11 mouse cellular contexts compared by ENCODE assay signal in the genomic region with DNA sequence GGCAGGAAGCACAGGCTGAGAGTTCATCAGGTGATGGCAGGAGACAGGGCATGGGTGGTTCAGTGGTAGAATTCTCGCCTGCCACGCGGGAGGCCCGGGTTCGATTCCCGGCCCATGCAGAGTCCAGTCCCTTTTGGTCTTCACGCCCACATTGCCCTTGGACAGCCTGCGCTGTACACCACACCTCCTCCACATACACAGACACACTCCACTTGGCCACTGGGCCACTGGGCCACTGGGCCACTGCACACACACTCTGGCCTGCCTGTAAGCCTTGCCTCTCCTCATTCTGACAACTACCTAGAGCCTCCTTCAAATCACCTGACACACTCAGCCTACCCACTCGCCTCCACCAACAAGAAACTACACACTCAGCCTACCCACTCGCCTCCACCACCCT. TPM values are rescaled to one million over a fixed set of nuclear protein-coding genes. Genes with fewer than 3 reads are reported as not detected.
DNase-seq lines count a peak whose midpoint lies in the region; ATAC-seq and TF ChIP-seq lines count a peak whose summit lies in the region.
"Not testable (repeated sequence)": the region's sequence is repeated elsewhere in the genome, so short reads cannot be mapped to it uniquely, and the experiment has no call there.
"Had no signal": no experiment of that assay in that cellular context is flagged by ENCODE, and none has a peak within 500 bp of the region (broad histone marks: within the 10 kb centered on the region; RNA-seq: fewer than 3 reads in every experiment).

No protein-coding gene starts in this region.

- H3K4me1 ChIP-seq in heart, embryonic 11.5 days (ENCODE audit: control insufficient read depth, insufficient read depth, low read length); hindbrain, postnatal 0 days (ENCODE audit: insufficient read depth, low read length); limb, embryonic 11.5 days (ENCODE audit: control insufficient read depth, insufficient read depth, low read length); midbrain, embryonic 11.5 days (ENCODE audit: control insufficient read depth, insufficient read depth, low read length); neural tube, embryonic 14.5 days (ENCODE audit: control insufficient read depth, insufficient read depth, low read length): not testable (repeated sequence)
- H3K4me1 ChIP-seq in liver, embryonic 15.5 days (replicated peaks): peaks cover 13% of the 10 kb centered on the region

- 26% methylated on average over 2 of the region's 10 CpGs for WGBS in heart, embryonic 11.5 days (ENCODE audit: insufficient replicate concordance)
- whole genome bisulfite sequencing in hindbrain, postnatal 0 days: 37% methylated on average over 2 of the region's 10 CpGs
- 25% methylated on average over 2 of the region's 10 CpGs for WGBS in limb, embryonic 11.5 days
- 28% methylated on average over 5 of the region's 10 CpGs for WGBS in liver, embryonic 15.5 days (ENCODE audit: insufficient replicate concordance)
- WGBS in midbrain, embryonic 11.5 days: 30% methylated on average over 2 of the region's 10 CpGs
- WGBS in neural tube, embryonic 14.5 days: 20% methylated on average over 2 of the region's 10 CpGs

- peaks cover 33% of the 10 kb centered on the region for H3K27me3 ChIP-seq in heart, embryonic 11.5 days (ENCODE audit: control insufficient read depth, insufficient read depth, low read length)
- peaks cover 26% of the 10 kb centered on the region for H3K27me3 ChIP-seq in hindbrain, postnatal 0 days (ENCODE audit: insufficient read depth, low read length)
- peaks cover 24% of the 10 kb centered on the region for H3K27me3 ChIP-seq in limb, embryonic 11.5 days (ENCODE audit: control insufficient read depth, insufficient read depth, low read length)
- peaks cover 52% of the 10 kb centered on the region for H3K27me3 ChIP-seq in liver, embryonic 15.5 days
- H3K27me3 ChIP-seq in midbrain, embryonic 11.5 days (ENCODE audit: control insufficient read depth, insufficient read depth, low read length): peaks cover 36% of the 10 kb centered on the region
- peaks cover 20% of the 10 kb centered on the region for H3K27me3 ChIP-seq in neural tube, embryonic 14.5 days (ENCODE audit: control insufficient read depth, insufficient read depth, low read length)

- H3K36me3 ChIP-seq in heart, embryonic 11.5 days (ENCODE audit: control insufficient read depth, insufficient read depth, low read length); hindbrain, postnatal 0 days (ENCODE audit: insufficient read depth, low read length); limb, embryonic 11.5 days (ENCODE audit: control insufficient read depth, insufficient read depth, low read length); liver, embryonic 15.5 days (replicated peaks); midbrain, embryonic 11.5 days (ENCODE audit: control insufficient read depth, insufficient read depth, low read length); neural tube, embryonic 14.5 days (ENCODE audit: control insufficient read depth, insufficient read depth, low read length): not testable (repeated sequence)

- not testable (repeated sequence) for H3K27ac ChIP-seq in heart, embryonic 11.5 days (ENCODE audit: low read depth, low read length); hindbrain, postnatal 0 days; limb, embryonic 11.5 days (replicated peaks; ENCODE audit: low read depth, low read length); liver, embryonic 15.5 days (replicated peaks); midbrain, embryonic 11.5 days (ENCODE audit: low read depth, low read length); neural tube, embryonic 14.5 days (ENCODE audit: low read depth, low read length)

- H3K9ac ChIP-seq in heart, embryonic 11.5 days (ENCODE audit: low read depth, low read length); hindbrain, postnatal 0 days (replicated peaks; ENCODE audit: low read length); limb, embryonic 11.5 days (ENCODE audit: low read length); liver, embryonic 15.5 days; midbrain, embryonic 11.5 days (ENCODE audit: low read length); neural tube, embryonic 14.5 days (replicated peaks; ENCODE audit: low read depth, low read length): not testable (repeated sequence)

- H3K4me2 ChIP-seq in heart, embryonic 11.5 days; hindbrain, postnatal 0 days (ENCODE audit: low read depth, low read length); limb, embryonic 11.5 days (ENCODE audit: low read depth, severe bottlenecking); liver, embryonic 15.5 days; midbrain, embryonic 11.5 days; neural tube, embryonic 14.5 days (ENCODE audit: low read depth, low read length): not testable (repeated sequence)

- not testable (repeated sequence) for TF ChIP-seq CTCF in hindbrain, postnatal 0 days (IDR thresholded peaks at IDR 0.05; ENCODE audit: low read depth)

- ATAC-seq in erythroid progenitor cell, adult 5-6 weeks (replicated peaks; ENCODE audit: low FRiP score, poor library complexity, severe bottlenecking): peak; percentile 12
- ATAC-seq in heart, embryonic 11.5 days (replicated peaks; ENCODE audit: insufficient number of reproducible peaks, low FRiP score, low TSS enrichment): peak; percentile 29; the same call in 1 of the 2 replicates
- ATAC-seq in hindbrain, postnatal 0 days: peak; percentile 13
- ATAC-seq in limb, embryonic 11.5 days (ENCODE audit: insufficient number of reproducible peaks, low FRiP score, low TSS enrichment, low read depth): peak; percentile 31
- ATAC-seq in liver, embryonic 15.5 days (ENCODE audit: insufficient read depth): peak; percentile 65
- ATAC-seq in midbrain, embryonic 11.5 days (ENCODE audit: low FRiP score): peak; percentile 25
- ATAC-seq in neural tube, embryonic 14.5 days (ENCODE audit: low read depth): peak; percentile 19; the same call in 1 of the 2 replicates

- not testable (repeated sequence) for H3K4me3 ChIP-seq in heart, embryonic 11.5 days (ENCODE audit: low read depth, low read length); hindbrain, postnatal 0 days (ENCODE audit: low read length); limb, embryonic 11.5 days (ENCODE audit: low read depth, low read length); liver, embryonic 15.5 days (replicated peaks); midbrain, embryonic 11.5 days (ENCODE audit: low read depth, low read length); neural tube, embryonic 14.5 days (ENCODE audit: low read depth, low read length)

- H3K9me3 ChIP-seq in heart, embryonic 11.5 days (replicated peaks; ENCODE audit: control insufficient read depth, low read length); hindbrain, postnatal 0 days (ENCODE audit: low read length); limb, embryonic 11.5 days (ENCODE audit: control insufficient read depth, low read length); liver, embryonic 15.5 days (replicated peaks); midbrain, embryonic 11.5 days (ENCODE audit: control insufficient read depth, low read length); neural tube, embryonic 14.5 days (ENCODE audit: control insufficient read depth, low read length): not testable (repeated sequence)

- not testable (repeated sequence) for DNase-seq in hindbrain, postnatal 0 days (ENCODE audit: low spot score); limb, embryonic 11.5 days (ENCODE audit: low spot score); midbrain, embryonic 11.5 days (ENCODE audit: low spot score, missing footprints)

RNA-seq across cellular contexts. Expression of a gene that starts 1.8 kb away (rescaled TPM):
- 78.6 and 80.1 TPM in 2 replicates for total RNA-seq in erythroid progenitor cell, adult 5-6 weeks (2015; ENCODE audit: low replicate concordance)
- total RNA-seq in erythroid progenitor cell, adult 5-6 weeks (2017; ENCODE audit: low replicate concordance): 29.8 and 53.5 TPM in 2 replicates
- 3.8 and 4.4 TPM in 2 replicates for polyA plus RNA-seq in heart, embryonic 11.5 days (2014; fragmentation: Nextera tagmentation; extraction: Ambion mirVana)
- total RNA-seq in hindbrain, postnatal 0 days (2014; rRNA removed): 15.2 and 15.9 TPM in 2 replicates
- 14.1 and 15.5 TPM in 2 replicates for polyA plus RNA-seq in hindbrain, postnatal 0 days (2015; fragmentation: Nextera tagmentation; extraction: Ambion mirVana)
- polyA plus RNA-seq in limb, embryonic 11.5 days (2014; fragmentation: Nextera tagmentation; extraction: Ambion mirVana): 4.0 and 4.7 TPM in 2 replicates
- 27.2 and 28.0 TPM in 2 replicates for polyA plus RNA-seq in liver, embryonic 15.5 days (2015; fragmentation: Nextera tagmentation; extraction: Ambion mirVana)
- polyA plus RNA-seq in midbrain, embryonic 11.5 days (2014; fragmentation: Nextera tagmentation; extraction: Ambion mirVana): 8.5 and 8.6 TPM in 2 replicates
- polyA plus RNA-seq in neural tube, embryonic 14.5 days (2014; fragmentation: Nextera tagmentation; extraction: Ambion mirVana): 5.5 and 8.8 TPM in 2 replicates

RNA-seq across cellular contexts. Expression of a gene that starts 47.1 kb away (rescaled TPM):
- total RNA-seq in erythroid progenitor cell, adult 5-6 weeks (2015; ENCODE audit: low replicate concordance): 19.8 TPM in 1 of 2 replicates, not detected in the other
- total RNA-seq in erythroid progenitor cell, adult 5-6 weeks (2017; ENCODE audit: low replicate concordance): not detected in 2 replicates
- polyA plus RNA-seq in heart, embryonic 11.5 days (2014; fragmentation: Nextera tagmentation; extraction: Ambion mirVana): 2.7 and 5.6 TPM in 2 replicates
- total RNA-seq in hindbrain, postnatal 0 days (2014; rRNA removed): 2.7 and 6.7 TPM in 2 replicates
- polyA plus RNA-seq in hindbrain, postnatal 0 days (2015; fragmentation: Nextera tagmentation; extraction: Ambion mirVana): 12.2 and 15.3 TPM in 2 replicates
- polyA plus RNA-seq in limb, embryonic 11.5 days (2014; fragmentation: Nextera tagmentation; extraction: Ambion mirVana): 0.96 and 1.7 TPM in 2 replicates
- polyA plus RNA-seq in liver, embryonic 15.5 days (2015; fragmentation: Nextera tagmentation; extraction: Ambion mirVana): 1.7 and 2.6 TPM in 2 replicates
- polyA plus RNA-seq in midbrain, embryonic 11.5 days (2014; fragmentation: Nextera tagmentation; extraction: Ambion mirVana): 1.7 and 2.4 TPM in 2 replicates
- 2.4 and 5.0 TPM in 2 replicates for polyA plus RNA-seq in neural tube, embryonic 14.5 days (2014; fragmentation: Nextera tagmentation; extraction: Ambion mirVana)

RNA-seq across cellular contexts. Expression of a gene that starts 47.9 kb away (rescaled TPM):
- 12.2 and 20.2 TPM in 2 replicates for total RNA-seq in erythroid progenitor cell, adult 5-6 weeks (2015; ENCODE audit: low replicate concordance)
- total RNA-seq in erythroid progenitor cell, adult 5-6 weeks (2017; ENCODE audit: low replicate concordance): 7.3 and 7.6 TPM in 2 replicates
- polyA plus RNA-seq in heart, embryonic 11.5 days (2014; fragmentation: Nextera tagmentation; extraction: Ambion mirVana): 0.23 TPM in 1 of 2 replicates, not detected in the other
- total RNA-seq in hindbrain, postnatal 0 days (2014; rRNA removed): 0.58 TPM in 1 of 2 replicates, not detected in the other
- polyA plus RNA-seq in hindbrain, postnatal 0 days (2015; fragmentation: Nextera tagmentation; extraction: Ambion mirVana): 0.55 and 0.71 TPM in 2 replicates
- 0.26 and 0.27 TPM in 2 replicates for polyA plus RNA-seq in limb, embryonic 11.5 days (2014; fragmentation: Nextera tagmentation; extraction: Ambion mirVana)
- polyA plus RNA-seq in liver, embryonic 15.5 days (2015; fragmentation: Nextera tagmentation; extraction: Ambion mirVana): 3.9 and 4.2 TPM in 2 replicates
- polyA plus RNA-seq in midbrain, embryonic 11.5 days (2014; fragmentation: Nextera tagmentation; extraction: Ambion mirVana): 0.18 and 0.55 TPM in 2 replicates
- polyA plus RNA-seq in neural tube, embryonic 14.5 days (2014; fragmentation: Nextera tagmentation; extraction: Ambion mirVana): 0.49 TPM in 1 of 2 replicates, not detected in the other
- total RNA-seq: gastrocnemius, adult 8-10 months; left cerebral cortex, postnatal 25 days; MEL had no signal
- polyA plus RNA-seq: midbrain, embryonic 10.5 days had no signal

Comparison
In these comparisons a context has a peak if more than half of its experiments do, and no peak if none do; other contexts are left out.
1. ATAC-seq: peak in every context shown above with its lines; median percentile 65 in liver, embryonic 15.5 days; 31 in limb, embryonic 11.5 days; 29 in heart, embryonic 11.5 days; 25 in midbrain, embryonic 11.5 days; 19 in neural tube, embryonic 14.5 days; 13 in hindbrain, postnatal 0 days; 12 in erythroid progenitor cell, adult 5-6 weeks.